Mouse (Mus musculus) activated CD4-positive, CD25-positive, alpha-beta regulatory T cell, adult 4 months (primary cell): ENCODE results near the gene Itga2. TPM values are rescaled to one million over a fixed set of nuclear protein-coding genes. Genes with fewer than 3 reads are reported as not detected.

ENCODE experiments used
- ATAC-seq: one replicate; pipeline ENCODE4 v1.8.0; 2017
- polyA plus RNA-seq, 2 experiments: library from polyadenylated mRNA; unstranded; fragments of 100-300 nt; shearing (Covaris generic); gene quantifications; one replicate each; pipeline ENCODE4 v1.2.1; 2017

The Itga2 gene
- 1 to 10 TPM; 8.1 to 9.7 TPM for polyA plus RNA-seq

GRCm38 (mm10) chr13:114931775-114932294, at the start of gene Itga2:
Gene Itga2, minus strand, starts transcription at chr13:114932100.
- ATAC-seq: peak; percentile 88

DNA sequence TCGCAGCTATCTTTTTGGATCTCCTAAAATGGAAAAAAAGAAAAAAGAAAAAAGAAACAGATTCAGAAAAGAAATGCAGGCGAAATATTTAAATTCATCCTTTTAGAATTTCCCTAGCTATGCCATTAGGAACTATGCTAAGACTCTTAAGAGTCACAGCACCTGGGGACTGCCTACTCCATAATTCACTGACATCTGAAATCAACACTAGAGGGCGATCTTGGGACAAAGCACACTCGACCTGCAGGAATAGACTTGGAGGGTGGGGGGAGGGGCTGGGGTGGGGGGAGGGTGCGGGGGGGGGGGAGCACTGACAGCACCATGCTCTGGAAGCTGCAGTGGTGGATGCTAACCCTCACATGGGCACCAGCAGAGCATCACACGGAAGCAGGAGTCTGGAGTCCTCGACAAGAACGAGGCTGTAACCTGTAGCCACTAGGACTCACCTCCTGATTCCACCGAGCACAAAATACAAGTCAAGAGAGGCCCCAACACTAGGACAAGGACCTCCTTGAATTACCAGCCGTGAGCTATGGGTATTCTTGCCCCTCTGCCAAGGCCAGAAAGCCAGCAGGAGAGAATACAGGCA, 49.0 kb upstream of the Itga2 start:
- no peak for ATAC-seq

- no peak for ATAC-seq
Measured at GRCm38 (mm10) chr13:114974484-114975042, 42.7 kb upstream of the Itga2 start.

- no peak for ATAC-seq
Measured at GRCm38 (mm10) chr13:114971905-114972304, 40.0 kb upstream of the Itga2 start.

GRCm38 (mm10) chr13:114964233-114964632, 32.3 kb upstream of the Itga2 start:
- peak; percentile 100 for ATAC-seq

DNA sequence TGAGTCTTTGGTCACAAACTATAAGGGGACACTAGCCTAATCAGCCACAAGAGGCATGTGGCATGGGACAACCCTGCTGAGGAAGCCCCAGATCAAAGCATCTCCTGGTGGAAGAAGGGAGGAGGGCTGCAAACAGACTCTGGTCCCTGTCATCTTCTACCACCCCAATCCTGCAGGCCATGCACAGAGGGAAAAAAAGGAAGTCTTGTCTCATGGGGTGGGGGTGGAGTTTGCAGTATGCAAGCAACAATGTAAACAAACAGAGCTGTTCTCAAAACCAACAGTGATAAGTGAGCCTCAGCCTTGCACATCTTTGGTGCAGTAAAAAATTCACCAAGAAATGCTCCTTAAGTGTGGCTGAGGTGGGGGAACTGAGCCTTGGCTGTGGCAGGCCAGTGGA, 22.6 kb upstream of the Itga2 start:
- ATAC-seq: no peak

GRCm38 (mm10) chr13:114933541-114933940, 1.6 kb upstream of the Itga2 start:
- ATAC-seq: no peak

DNA sequence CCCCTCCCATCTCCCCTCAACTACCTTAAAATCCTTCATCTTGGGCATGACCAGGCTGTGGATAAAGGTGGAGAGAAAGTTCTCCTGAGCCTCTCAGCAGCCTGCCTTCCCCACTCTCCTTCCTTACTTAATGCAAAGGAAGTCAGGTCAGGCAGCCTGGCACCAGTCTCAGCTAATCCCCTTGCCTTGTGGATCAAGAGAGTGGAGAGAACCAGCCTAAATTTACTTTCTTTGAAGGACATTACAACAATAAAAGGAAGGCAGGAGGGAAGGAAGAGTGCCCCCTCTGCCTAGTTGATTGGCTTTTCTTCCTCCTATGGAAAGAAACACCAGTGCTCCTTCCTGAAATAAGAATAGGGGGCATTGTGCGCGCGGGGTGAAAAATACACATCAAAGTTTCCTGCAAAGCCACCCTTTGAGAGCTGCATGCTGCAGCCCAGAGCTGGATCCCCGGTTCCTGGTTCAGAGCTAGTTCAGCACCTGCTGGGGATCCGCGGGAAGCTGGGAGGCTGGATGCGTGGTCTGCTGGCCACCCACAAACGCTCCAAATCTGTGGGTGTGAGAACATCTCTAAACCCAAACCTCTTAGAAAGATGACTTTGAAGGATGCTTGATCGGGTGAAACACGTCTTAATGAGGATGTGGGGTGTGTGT, 777 bp downstream of the Itga2 start:
- ATAC-seq: peak; percentile 60

GRCm38 (mm10) chr13:114924785-114925184, 7.1 kb downstream of the Itga2 start:
- ATAC-seq: no peak

GRCm38 (mm10) chr13:114923331-114923730, 8.6 kb downstream of the Itga2 start:
- ATAC-seq: no peak

- ATAC-seq: peak; percentile 97
Measured at GRCm38 (mm10) chr13:114915767-114916166, 16.1 kb downstream of the Itga2 start.

DNA sequence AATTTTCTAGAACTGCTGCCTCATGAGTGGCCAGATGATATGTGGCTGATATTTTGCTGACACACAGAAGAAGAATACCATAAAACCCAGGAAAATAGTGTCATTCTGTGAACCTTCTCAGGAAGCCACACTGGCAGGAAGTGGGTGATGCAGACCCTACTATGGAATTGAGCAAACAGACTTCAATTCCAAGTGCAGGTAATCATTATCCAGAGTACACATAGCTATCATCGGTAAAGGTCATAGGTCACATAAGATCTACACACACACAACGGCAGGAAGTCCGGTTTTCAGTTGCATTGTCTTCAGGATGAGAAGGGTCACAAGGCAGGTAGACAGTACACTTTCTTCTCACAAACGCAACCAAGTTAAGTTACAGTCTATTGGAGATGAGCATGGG, 16.9 kb downstream of the Itga2 start:
- peak; percentile 20 for ATAC-seq

DNA sequence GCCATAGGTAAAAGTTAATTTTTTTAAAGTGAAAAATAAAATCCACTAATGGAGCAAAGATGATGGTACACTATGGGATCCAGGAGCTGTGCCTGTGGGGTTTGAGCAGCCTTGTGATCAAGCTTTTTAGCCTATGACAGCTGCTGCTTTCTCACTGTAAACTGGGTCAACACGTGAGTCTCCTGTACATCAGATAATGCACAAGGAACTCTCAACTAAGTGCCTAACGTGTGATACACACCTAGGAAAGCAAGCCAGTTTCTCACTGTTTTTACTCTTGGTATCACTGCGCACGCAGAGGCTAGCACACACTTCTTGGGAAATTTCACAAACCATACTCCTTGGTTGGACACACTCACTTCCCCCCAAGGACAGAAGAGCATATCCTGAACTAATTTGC, 17.3 kb downstream of the Itga2 start:
- no peak for ATAC-seq

DNA sequence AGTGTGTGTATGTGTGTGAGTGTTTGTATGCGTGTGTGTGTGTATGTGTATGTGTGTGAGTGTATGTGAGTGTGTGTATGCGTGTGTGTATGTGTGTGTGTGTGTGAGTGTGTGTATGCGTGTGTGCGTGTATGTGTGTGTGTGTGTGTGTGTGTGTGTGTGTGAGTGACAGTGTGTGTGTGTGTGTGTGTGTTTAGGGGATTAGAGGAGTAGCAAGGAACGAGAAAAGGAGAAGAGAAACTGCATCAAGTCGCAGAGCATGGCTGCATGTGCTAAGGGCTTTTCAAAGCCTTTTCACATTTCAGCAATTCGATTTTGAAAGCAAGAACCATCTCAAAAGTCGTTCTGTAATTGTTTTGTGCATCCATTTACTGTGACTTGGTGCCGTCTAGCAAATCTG, 21.3 kb downstream of the Itga2 start:
- no peak for ATAC-seq

DNA sequence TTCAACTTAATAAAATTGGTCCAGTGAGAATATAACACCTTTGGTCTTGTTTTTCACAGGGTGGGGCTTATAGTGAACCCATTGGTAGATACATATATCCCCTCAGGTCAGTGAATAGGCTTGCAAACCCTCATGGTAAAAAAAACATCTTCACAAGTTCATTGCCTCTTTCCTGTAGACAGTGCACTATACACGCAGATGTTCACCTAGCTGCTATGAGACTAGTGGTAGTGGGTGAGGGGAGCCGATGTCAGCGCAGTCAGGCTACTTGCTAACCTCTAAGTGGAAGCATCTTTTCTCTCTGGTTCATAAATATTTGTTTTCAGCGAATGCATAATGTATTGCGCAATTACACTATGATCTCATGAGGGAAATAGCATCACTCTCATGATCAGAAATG, 22.4 kb downstream of the Itga2 start:
- ATAC-seq: no peak

DNA sequence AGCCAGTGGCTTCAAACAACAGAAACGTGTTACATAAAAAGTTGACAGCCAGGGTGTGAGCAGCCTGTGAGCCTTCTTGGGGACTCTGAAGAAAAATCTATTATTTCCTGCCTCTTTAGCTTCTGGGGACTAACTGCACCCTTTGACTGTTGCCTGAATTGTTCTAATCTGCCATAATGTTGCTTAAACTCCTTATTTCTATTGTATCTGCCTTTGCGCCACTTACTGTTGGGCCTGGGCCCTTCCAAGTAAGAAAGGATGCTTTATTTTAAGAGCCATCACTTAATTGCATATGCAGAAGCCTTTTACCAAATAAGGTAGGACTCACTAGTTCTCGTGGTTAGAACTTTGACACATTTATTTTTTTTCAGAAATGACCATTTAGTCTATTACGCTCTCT, 24.0 kb downstream of the Itga2 start:
- ATAC-seq: no peak

- ATAC-seq: no peak
Measured at GRCm38 (mm10) chr13:114896751-114897386, 35.0 kb downstream of the Itga2 start.

DNA sequence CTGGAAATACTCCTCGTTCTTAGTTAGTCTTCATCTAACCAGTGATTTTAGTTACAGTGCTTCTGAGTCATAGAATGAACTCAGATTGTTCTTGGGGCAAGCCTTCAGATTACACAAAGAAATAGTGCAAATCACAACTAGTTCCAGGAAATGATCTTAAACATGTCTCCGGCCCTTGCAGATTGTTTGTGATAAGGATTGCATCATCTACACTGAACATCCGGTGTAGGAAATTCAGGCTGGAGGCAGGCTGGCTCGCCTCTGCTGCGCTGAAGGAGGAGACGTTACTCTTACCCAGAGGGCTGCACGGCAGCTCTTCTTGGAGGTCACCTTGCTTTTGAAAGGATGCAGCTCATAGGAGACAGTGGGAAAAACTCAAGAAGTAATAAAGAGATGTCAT, 36.0 kb downstream of the Itga2 start:
- peak; percentile 92 for ATAC-seq

GRCm38 (mm10) chr13:114894718-114895117, 37.2 kb downstream of the Itga2 start:
- ATAC-seq: peak; percentile 58

DNA sequence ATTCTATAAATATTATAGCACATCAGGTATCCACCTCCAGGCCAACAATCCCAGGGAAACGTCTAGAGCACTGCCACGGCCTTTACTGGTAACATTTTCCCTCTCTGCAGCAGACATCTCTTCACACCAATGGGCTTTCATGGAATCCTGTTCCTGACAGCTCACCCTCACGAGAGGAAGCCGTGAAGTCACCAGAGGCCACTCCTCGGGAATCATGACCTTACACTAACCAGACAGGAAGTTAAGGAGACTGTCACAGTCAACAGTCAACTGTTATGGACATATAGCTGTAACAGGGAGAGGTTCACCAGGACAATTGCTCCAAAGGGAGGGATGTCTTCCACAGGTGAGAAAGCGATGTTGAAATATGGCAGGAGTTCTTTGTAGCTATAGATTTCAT, 40.2 kb downstream of the Itga2 start:
- no peak for ATAC-seq

DNA sequence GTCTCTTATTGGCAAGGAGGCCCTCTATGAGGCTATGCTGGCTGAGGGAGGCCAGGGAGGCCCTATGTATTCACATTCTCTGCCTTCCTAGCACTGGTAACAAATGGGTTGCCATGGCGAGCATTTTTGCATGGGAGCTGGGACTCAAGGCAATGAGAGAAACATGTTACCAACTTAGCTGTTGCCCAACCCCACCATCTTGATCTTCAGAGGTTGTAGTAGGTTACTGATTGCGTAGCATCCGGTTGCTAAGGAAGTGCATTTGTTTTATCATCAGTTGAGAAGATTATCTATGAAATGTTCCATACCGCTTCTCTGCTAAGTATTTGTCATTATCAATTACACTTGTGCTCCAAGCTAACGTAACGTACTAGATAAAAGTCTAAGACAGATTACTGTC, 44.2 kb downstream of the Itga2 start:
- peak; percentile 31 for ATAC-seq

- peak; percentile 62 for ATAC-seq
Measured at GRCm38 (mm10) chr13:114887293-114887692, 44.6 kb downstream of the Itga2 start.

GRCm38 (mm10) chr13:114885171-114885570, 46.7 kb downstream of the Itga2 start:
- no peak for ATAC-seq

GRCm38 (mm10) chr13:114878667-114879066, 53.2 kb downstream of the Itga2 start:
- ATAC-seq: peak; percentile 28
